Mouse (Mus musculus) gastrocnemius, postnatal 4 days (tissue): ENCODE data around the gene Arfgap3. TPM values are rescaled to one million over a fixed set of nuclear protein-coding genes. Genes with fewer than 3 reads are reported as not detected.
A peak's percentile ranks its signal among the peaks of the same experiment; 100 is the strongest.
"Not testable (repeated sequence)": the region's sequence is repeated elsewhere in the genome, so short reads cannot be mapped to it uniquely, and the experiment has no call there.

Experiments
- DNase-seq, 2 experiments: peaks; one replicate each; pipeline ENCODE4 v3.0.0; 2021 to 2022; ENCODE audit warnings: low spot score in 2 of 2, mixed read lengths in 2 of 2
- long read RNA-seq, 2 experiments: library from polyadenylated mRNA; stranded (forward); transcript quantifications; one replicate each; pipeline ENCODE4 v2.0.0; 2021
- total RNA-seq, 2 experiments: library from RNA; stranded (reverse); gene quantifications; 2 replicates each; pipeline ENCODE4 v1.2.3; 2021

Arfgap3 gene
- total RNA-seq = 10 to 100 TPM; 25.4 to 27.4 TPM
- long read RNA-seq, experiment 1, transcript Arfgap3-201 (16 exons, 2,619 nt) = major isoform, 5 of 27 reads
- long read RNA-seq, experiment 1, partial matches to known transcripts = 3 of 27 reads
- long read RNA-seq, experiment 1, other reads (novel, unspliced or antisense) = 18 of 27 reads
- long read RNA-seq, experiment 2, transcript Arfgap3-201 (16 exons, 2,619 nt) = major isoform, 8 of 41 reads
- long read RNA-seq, experiment 2, partial matches to known transcripts = 1 of 41 reads
- long read RNA-seq, experiment 2, other reads (novel, unspliced or antisense) = 31 of 41 reads

GRCm38 (mm10) chr15:83349954-83350711, at the start of gene Arfgap3:
Gene Arfgap3 (minus strand): TSS chr15:83350247.
- DNase-seq = peak; percentile 93 to 96

GRCm38 (mm10) chr15:83392722-83393121, 42.7 kb upstream of the Arfgap3 start:
- no peak for DNase-seq

- DNase-seq = no peak
These were observed 37.9 kb upstream of the Arfgap3 start for GRCm38 (mm10) chr15:83387911-83388310.

DNA sequence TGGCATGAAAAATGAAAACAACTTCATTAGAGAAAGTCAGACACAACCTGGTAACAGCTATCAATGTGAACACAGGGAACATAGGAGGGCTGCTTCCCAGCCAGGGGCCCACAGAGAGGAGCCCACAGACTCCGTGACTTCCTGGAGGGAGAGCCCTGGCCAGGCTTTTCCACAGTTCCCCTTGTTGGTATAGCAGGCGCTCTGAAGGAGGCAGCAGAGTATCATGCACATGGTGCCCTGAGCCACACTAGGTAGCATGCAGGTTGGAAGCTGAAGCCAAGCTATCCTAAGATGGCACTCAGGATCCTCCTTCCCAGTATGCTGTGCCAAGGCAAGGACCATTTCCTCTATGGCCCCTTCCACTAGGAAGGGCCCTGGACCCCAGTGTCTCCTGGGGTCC, 33.6 kb upstream of the Arfgap3 start:
- no peak for DNase-seq

- no peak for DNase-seq
These were observed 33.1 kb upstream of the Arfgap3 start for GRCm38 (mm10) chr15:83383136-83383535.

DNA sequence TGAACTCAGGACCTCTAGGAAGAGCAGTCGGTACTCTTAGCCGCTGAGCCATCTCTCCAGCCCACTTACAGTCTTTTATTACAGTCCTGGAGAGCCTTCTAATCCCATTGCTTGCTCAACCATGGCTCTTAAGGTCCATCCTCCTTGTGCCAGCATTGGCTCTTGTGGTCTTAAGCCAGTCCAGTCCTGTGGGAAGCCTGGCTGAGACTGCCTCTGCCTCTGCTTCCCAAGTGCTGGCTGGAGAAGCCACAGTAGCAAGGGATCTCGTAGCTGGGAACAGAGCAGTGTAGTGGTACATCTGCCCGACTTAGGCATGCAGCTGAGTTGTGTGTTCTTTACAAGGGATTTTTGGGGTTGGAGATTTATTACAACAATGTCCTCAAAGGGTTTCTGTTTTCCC, 32.4 kb upstream of the Arfgap3 start:
- DNase-seq = no peak

- no peak for DNase-seq
These were observed 27.1 kb upstream of the Arfgap3 start for GRCm38 (mm10) chr15:83377153-83377552.

DNA sequence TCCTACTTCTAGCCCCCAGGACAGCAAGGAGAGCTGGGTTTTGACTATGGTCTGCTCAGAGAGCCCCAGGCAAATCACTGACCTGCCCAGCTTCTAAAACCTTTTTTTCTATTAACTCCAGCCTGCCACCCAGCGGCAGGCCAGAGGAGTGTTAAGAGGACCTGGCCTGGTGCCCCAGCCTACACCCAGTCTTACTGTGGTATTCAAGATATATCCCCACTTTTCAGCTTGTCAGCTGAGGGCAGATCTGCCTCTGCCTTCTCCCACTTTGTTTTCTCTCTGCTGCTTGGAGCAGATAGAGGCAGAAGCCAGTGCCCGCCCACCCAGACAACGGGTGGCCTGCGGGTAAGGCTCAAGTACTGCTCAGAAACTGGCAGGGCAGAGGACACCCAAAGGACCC, 25.1 kb upstream of the Arfgap3 start:
- DNase-seq = peak; percentile 44 to 75

- no peak for DNase-seq
These were observed 24.0 kb upstream of the Arfgap3 start for GRCm38 (mm10) chr15:83374076-83374475.

DNA sequence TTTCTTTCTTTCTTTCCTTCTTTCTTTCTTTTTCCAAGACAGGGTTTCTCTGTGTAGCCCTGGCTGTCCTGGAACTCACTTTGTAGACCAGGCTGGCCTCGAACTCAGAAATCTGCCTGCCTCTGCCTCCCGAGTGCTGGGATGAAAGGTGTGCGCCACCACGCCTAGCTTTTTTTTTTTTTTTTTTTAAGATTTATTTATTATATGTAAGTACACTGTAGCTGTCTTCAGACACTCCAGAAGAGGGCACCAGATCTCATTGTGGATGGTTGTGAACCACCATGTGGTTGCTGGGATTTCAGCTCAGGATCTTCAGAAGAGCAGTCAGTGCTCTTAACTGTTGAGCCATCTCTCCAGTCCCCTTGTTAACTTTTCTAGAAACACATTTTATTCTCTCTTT, 18.7 kb upstream of the Arfgap3 start:
- not testable (repeated sequence) for DNase-seq

DNA sequence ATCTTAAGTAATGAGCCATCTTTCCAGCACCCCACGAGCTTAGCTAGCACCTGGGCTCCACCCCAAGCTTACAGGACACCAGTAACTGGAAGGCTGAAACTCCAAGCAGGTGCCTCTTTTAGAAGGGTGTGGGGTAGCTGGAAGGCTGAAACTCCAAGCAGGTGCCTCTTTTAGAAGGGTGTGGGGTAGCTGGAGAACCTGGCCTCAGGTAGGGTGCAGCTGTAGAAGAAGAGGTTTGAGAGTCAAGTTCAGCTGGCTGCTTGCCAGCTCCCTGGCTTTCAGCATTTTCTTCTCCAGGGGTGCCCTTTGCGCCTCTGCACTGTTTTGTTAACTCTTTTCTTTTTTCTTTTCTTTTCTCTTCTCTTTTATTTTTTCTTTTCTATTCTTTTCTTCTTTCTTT, 18.2 kb upstream of the Arfgap3 start:
- DNase-seq = no peak

- DNase-seq = peak in 1 of 2 experiments; percentile 47
These were observed 17.0 kb upstream of the Arfgap3 start for GRCm38 (mm10) chr15:83366933-83367552.

- DNase-seq = no peak
These were observed 15.7 kb upstream of the Arfgap3 start for GRCm38 (mm10) chr15:83365697-83366096.

DNA sequence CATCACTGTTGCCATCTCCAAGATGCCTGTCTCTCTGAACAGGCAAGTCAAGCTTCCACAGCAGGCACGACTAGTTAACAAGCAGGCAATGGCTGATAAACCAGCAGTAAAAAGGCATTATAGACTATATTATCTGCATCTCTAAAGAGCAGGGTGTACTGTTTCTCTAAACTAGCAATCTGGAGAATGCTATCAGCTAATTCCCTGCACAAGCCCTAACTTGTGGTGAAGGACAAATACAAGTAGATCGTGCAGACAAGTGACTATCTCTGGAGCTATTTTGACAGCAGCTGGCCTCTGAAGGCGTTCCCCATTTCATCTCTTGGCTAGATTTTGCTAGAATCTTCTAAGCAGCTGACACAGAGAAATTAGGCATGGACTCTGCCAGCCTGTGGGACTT, 14.1 kb upstream of the Arfgap3 start:
- DNase-seq = no peak

GRCm38 (mm10) chr15:83362813-83363212, 12.8 kb upstream of the Arfgap3 start:
- DNase-seq = not testable (repeated sequence)

DNA sequence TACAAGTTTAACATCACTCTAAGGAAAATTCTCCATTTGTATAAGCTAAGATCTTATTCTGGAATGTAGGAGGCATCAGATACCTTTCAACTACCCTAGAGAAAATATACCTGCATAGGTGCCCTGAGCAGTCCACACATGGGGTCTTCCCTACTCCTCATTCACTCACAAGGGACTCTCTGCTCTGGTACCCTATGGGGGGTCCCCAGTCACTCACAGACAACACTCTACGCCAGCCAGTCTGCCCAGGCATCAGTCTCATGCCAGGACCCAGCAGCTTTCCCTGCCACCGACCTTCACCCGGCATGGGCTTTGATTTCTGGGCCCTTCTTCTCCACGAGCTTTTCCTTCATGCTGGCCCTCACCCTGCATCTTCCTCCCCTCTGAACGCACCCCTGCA, 10.9 kb upstream of the Arfgap3 start:
- not testable (repeated sequence) for DNase-seq

GRCm38 (mm10) chr15:83360140-83360539, 10.1 kb upstream of the Arfgap3 start:
- no peak for DNase-seq

DNA sequence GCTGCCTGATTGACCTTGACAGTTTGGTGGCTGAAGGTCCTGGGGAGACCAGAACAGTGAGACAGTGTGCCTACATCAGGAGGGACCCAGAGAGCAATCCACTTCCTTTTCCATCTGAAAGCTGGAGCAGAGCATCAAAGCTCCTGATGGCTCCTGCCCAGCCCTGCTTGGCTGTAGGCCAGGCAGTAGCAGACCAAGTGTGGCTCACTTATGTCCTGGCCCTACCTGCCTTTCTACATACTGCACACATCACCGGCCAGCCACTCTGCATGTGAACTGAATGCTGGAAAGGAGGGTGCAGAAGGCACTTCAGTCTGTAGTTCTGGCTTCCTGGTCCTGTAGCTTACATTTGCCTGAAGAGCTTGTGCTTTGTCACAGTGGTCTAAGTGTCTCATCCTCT, 8.4 kb upstream of the Arfgap3 start:
- no peak for DNase-seq

- DNase-seq = no peak
These were observed 1.5 kb upstream of the Arfgap3 start for GRCm38 (mm10) chr15:83351546-83351945.

- DNase-seq = no peak
These were observed 812 bp upstream of the Arfgap3 start for GRCm38 (mm10) chr15:83350859-83351258.

DNA sequence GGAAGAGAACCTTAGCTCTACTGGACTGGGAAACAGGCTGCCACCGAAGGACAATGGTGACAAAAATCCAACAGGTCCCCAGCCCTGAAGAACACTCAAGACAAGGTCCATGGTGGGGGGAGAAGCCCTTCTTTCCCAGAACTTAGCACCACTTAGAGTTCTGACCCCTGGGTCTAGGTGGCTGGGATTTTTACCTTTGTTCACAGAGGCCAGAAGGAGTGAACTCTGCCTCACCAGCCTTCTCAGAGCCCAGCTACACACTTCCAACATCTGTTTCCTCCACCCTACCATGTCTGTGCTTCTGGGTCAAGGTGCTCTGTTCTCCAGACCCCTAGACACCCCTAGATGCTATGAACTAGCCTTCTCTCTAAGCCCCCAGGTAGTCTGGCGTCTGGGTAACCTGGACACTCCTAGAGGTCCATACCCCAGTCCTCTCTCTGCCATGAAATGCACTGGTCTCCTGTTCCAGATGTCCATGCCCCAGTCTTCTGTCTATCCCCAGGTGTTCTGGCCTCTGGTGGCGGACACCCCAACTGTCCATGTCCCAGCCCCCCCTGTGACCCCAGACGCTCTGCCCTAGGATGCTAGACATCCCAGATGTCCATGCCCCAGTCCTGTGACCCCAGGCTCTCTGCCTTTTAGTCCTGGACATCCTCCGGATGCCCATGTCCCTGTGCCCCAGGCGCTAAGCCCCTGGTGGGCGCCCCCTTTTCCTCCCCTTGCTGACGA, 658 bp downstream of the Arfgap3 start:
- DNase-seq = no peak
